Mouse (Mus musculus): Measurements from ENCODE around the gene Prr12.
"Not testable (repeated sequence)": the region's sequence is repeated elsewhere in the genome, so short reads cannot be mapped to it uniquely, and the experiment has no call there.

Gene Prr12

DNA sequence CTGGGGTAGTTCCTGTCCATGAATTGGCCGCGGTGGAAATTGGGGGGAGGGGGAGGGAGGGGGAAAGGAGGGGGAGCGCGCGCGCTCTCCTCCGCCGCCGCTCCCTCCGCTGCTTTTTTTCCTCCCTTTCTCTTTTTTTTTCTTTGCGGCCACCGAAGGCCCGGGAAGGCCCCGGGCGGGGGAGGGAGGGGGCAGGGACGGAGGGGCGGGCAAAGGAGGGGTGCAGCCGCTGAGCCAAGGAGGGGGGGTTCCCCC is at the start of gene Prr12:
Gene Prr12, minus strand, starts transcription at position 20 of the 255 bp plus-strand sequence.
- no peak for DNase-seq (ENCODE audit: low spot score in 2 of 2)

GRCm38 (mm10) chr7:45102441-45102840 is 49.8 kb upstream of the Prr12 start:
- DNase-seq (ENCODE audit: low spot score in 2 of 2): no peak

GRCm38 (mm10) chr7:45100046-45100445 is 47.4 kb upstream of the Prr12 start:
- no peak for DNase-seq (ENCODE audit: low spot score in 2 of 2)

DNA sequence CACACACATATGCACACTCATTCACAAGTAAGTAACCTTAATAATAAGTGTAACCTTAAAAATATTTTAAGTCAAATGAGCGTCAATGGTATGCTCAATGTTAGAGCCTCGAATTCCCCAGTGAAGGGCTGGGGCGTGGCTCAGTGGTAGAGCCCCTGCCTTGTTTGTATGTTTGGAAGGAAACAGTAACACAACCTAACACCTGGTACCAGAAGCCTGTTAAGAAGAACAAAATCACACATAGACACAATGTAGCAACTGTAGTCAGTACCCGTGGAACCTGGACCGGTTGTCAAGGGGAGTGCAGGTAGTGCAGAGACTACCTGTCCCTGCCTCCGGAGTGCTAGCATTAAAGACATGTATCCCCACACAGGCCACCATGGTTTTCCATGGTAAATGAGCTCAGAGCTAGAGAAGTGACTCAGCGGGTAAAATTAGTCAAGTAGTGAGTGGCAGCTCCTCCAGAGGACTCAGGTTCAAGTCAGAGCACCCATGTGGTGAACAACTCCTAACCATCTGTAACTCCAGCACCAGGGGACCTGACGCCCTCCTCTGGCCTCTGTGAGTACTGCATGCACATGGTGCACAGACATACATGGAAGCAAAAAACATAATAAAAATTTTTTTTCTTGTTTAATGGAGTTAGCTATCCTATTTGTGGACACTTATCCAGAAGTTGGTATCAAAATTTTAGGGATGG is 46.0 kb upstream of the Prr12 start:
- DNase-seq (ENCODE audit: low spot score in 2 of 2): no peak

- no peak for DNase-seq (ENCODE audit: low spot score in 2 of 2)
These were observed 44.8 kb upstream of the Prr12 start for GRCm38 (mm10) chr7:45097479-45097878.

DNA sequence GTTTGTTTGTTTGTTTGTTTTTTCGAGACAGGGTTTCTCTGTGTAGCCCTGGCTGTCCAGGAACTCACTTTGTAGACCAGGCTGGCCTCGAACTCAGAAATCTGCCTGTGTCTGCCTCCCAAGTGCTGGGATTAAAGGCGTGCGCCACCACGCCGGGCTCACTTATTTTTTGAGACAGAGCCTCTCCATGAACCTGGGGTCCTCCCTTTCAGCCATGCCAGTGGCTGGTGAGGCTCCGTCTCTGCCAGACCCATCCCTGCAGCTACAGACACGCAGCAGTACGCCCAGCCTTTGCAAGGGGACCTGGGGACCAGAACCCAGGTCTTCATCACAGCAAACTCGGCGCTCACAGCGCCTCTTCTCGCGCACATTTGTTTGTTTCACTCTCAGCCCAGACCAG is 43.3 kb upstream of the Prr12 start:
- DNase-seq (ENCODE audit: low spot score in 2 of 2): not testable (repeated sequence)

GRCm38 (mm10) chr7:45095367-45095766 is 42.7 kb upstream of the Prr12 start:
- DNase-seq (ENCODE audit: low spot score in 2 of 2): no peak

DNA sequence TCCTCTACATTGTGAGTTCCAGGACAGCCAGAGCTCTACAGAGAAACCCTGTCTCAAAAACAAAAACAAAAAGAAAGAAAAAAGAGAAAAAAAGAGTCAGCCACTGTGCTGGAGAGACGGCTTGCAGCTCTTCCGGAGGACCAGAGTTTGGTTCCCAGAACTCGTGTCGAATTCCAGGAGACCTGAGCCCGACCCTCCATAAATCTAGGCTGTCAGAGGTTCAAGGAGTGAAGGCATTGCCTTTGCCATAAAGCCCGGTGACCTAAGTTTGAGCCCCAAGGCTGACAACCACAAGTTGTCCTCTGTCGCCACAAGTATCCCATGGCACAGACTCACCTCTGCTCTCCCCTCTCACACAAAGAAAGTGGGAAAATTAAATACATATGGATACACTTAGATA is 41.4 kb upstream of the Prr12 start:
- DNase-seq (ENCODE audit: low spot score in 2 of 2): no peak

GRCm38 (mm10) chr7:45093516-45093905 is 40.8 kb upstream of the Prr12 start:
- no peak for DNase-seq (ENCODE audit: low spot score in 2 of 2)

DNA sequence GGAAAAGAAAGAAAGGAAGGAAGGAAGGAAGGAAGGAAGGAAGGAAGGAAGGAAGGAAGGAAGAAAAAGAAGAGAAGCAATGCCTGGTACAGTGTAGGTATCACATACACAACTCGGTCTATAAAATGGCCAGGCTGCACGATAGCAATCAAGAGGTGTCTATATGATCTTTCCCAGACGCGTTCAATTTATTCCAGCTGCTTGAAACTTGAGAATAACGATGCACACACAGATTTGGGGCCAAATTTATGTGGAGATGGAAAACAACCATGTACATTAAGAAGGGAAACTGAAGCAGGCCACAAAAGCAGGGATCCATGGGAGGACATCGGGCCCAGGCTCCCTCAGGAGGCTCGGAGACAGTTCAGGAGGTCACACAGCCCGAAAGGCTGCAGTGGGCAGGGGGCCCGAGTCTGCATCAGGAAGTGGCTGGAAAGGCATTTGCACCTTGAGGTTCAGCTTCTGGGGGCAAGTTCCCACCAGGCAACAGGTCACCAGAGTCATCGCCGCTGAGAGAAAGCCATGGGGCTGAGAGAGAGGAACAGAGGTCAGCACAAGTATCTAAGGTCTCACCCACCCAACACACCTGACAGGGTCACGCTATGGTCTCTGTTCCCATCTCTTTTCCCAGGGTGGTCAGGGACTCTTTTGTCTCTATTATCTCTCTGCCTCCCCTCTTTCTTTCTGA is 40.3 kb upstream of the Prr12 start:
- DNase-seq (ENCODE audit: low spot score in 2 of 2): no peak

GRCm38 (mm10) chr7:45092048-45092447 is 39.4 kb upstream of the Prr12 start, which contains the start of gene Rcn3:
Gene Rcn3, minus strand, starts transcription at chr7:45092221.
- DNase-seq (ENCODE audit: low spot score in 2 of 2): peak in 1 of 2 experiments; percentile 33

DNA sequence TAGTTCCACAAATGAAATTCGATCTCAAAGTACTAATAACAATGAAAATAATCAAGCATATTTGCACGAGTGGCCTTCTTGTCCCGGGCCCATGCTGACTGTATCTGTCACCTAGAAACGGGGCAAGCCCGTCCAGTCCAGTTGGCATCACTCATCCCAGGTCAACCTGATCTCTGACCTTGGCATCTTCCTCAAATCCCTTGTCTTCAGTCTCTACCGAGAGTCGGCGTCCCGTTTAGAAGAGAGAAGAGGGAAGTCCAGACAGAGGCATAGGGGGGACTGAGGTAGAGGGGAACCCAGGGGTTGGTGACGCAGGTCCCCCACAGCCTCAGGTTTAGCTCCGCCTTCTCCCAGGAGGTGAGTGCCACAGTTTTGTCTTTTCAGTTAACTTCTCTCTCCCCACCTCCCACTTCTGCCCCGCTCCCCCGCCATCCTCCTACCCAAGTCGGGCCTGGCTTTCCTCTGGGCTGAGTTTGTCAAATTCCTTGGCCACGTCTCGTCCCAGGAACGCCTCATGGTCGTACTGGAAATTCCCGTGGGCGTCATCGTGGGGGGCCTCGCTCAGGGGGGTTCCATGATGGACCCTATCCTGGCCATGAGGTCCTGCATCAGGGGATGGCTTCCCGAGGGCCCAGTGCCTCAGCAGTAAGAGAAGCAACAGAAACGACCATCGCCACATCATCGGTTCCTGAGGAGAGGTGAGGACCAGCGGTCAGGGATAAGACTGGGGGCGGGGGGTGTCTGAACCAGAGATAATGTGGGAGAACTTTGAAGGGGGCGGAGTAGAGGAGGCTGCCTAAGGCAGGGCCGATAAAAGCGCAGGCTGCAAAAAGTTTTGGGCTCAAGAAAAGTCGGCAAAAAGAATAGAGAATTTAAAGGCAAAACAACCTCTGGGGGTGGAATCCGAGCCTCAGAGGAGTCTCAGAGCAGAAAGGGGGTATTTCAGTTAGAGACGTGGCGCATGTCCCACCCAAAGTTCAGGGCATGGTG is 38.6 kb upstream of the Prr12 start:
- DNase-seq (ENCODE audit: low spot score in 2 of 2): no peak

DNA sequence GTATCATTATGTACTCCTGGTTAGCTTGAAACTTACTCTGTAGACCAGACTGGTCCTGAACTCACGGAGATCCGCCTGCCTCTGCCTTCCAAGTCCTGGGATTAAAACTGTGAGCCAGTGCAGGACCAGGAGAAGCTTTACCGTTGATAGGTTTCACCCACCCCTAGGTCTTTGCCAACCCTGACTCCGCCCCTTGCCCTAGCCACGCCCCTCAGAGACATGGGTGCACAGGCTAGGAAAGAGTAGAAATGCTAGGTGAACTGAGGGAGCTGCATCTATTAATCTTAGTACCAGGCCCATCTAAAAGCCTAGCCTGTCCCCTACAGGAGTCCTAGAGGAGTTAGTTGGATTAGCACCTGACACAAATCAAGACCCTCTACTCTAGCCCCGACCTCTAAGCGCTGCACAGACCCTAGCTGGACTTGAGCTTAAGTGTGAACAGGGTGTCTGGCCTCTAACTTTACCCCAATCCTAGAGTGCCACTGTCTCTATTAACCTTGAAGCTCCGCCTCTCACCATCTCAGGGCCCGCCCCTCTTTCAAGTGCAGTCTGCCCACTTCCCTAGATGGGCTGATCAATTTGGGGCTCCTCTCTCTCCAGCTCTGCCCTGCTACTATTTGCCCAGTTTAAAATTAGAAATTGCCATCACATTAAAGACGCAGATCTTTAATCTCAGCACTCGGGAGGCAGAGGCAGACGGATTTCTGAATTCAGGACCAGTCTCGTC is 37.7 kb upstream of the Prr12 start:
- peak in 1 of 2 experiments; percentile 31 for DNase-seq (ENCODE audit: low spot score in 2 of 2)

DNA sequence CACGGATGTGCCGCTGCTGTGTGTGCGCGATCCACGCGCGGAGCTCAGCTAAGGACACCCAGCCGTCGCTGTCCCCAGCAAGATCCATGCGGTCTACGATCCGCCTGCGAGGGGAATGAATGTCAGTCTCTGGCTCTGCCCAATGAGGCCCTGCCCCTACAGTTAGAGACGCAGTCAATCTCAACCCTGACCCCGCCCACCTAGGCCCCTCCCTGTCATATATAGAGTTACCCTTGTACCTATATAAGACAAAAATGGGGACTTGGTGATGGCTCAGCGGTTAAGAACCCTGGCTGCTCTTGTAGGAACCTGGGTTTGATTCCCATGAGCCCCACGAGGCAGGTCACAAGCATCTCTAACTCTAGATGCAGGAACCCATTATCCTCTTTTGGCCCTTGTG is 35.9 kb upstream of the Prr12 start:
- DNase-seq (ENCODE audit: low spot score in 2 of 2): no peak

GRCm38 (mm10) chr7:45086084-45086483 is 33.4 kb upstream of the Prr12 start:
- DNase-seq (ENCODE audit: low spot score in 2 of 2): no peak

DNA sequence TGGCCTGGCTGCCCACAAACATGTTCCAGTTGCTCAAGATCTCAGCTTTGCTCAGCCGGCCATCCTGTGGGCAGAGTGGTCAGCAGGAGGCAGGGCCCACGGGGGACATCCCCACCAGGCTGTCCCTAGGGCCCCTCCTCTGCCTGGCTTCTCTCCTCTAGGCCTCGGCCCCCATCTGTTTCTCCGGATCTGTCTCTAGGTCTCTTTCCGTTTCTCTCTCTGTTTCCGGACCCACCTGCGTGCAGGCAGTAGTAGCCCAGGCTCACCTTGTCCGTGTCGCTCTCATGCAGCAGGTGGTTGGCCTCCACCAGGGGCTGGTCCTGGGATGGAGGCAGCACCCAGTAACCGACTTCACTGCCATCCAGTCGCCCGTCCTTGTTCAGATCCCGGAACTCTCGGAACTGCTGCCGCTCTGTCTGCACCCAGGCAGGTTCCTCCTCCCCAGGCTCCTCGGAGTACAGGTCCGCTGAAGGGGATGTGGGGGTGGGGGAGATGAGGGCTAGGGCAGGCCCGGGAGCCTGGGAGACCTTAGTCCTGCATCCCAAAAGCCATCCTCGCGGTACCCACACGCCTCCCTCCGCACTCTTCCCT is 30.7 kb upstream of the Prr12 start:
- no peak for DNase-seq (ENCODE audit: low spot score in 2 of 2)

- DNase-seq (ENCODE audit: low spot score in 2 of 2): peak; percentile 35 to 41
These were observed 30.0 kb upstream of the Prr12 start for GRCm38 (mm10) chr7:45082401-45083299.

GRCm38 (mm10) chr7:45081016-45081415 is 28.3 kb upstream of the Prr12 start:
- no peak for DNase-seq (ENCODE audit: low spot score in 2 of 2)

- DNase-seq (ENCODE audit: low spot score in 2 of 2): peak; percentile 84 to 88
These were observed 27.2 kb upstream of the Prr12 start for GRCm38 (mm10) chr7:45079856-45080255.

DNA sequence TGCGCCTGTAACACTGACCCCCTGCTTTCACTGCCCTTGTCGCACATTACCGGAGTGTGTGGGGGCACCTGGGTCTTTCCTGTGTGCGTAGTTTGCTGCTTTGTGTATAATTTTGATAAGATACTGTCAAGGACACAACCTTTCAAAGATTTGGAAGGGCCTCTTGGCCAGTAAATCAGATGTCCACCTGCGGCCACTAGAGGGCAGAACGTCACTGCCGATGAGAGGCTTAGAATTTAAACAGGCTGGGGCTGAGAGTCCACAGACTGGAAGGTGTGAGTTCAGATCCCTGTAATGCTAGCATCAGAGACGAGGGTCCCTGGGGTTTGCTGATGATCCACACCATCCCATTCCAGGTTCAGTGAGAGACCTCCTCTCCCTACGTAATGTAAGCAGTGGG is 25.8 kb upstream of the Prr12 start:
- peak; percentile 60 to 74 for DNase-seq (ENCODE audit: low spot score in 2 of 2)

Data from spleen, postnatal 14 days (tissue).